Mouse (Mus musculus): ENCODE measurements at regions not wholly inside any gene's neighbourhood (a gene's known extent, or its start where the extent isn't known, plus 50 kb on each side); places are given as distances from the start of the nearest gene placed in this dataset.

DNA sequence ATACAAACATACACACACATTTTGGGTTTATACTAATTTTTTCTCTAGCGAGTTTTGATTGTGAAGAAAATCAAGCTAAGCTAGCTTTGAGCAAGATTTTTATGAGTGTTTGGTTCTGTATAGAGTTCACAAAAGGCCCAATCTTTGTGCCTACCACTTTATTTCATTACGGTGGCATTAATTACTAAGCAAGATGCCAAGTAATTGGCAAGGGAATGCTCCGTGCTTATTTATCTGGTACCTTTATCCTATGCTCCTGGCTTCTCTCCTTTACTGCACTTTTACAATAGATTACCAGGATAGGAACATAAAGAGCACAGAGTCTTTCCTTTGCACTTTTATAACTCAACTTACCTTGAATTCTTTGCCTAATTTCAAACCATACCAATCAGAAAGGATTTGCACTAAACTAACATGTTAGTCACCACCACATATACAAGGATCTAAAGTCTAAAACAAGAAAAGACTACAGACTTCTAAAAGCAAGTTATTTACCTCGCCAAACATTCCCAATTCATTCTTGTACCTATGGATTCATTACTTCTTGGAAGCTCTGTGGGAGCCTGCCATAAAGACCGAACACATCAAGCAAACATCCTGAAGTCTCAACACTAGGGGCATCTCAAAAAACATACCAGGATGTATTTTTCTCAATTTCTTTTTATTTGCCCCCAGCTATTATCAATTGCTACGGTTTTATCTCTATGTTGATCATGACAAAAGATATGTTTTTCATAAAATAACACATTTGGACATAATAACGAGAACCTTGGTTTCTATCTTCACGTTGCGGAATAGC is 537.5 kb downstream of the Prkd1 start:
- POLR2A ChIA-PET, result interaction anchor here in 1 of 4 experiments (0.6 kb wide), 1 partner anchor 36 kb away, joined by 3 read pairs; no protein-coding TSS in a partner anchor
- CTCF ChIA-PET, result no interaction called here

DNA sequence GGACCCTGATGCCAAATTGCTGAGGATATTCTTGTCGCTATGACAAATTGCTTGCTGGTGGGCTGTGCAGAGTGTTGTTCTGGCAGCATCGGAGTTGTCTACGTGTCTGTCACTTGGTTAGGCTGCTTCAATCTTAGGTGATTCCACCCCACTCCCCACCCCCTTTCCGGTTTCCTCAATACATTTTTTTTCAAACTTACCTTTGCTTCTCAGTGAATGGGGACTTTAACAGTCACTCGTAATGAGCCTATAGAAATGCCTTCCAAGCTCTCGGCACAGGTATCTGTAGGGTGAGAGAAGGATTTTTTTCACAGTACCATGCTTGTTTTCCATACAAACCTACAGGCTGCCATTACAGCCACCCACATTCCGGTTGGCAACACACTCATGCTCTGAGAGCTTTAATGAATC is 536.8 kb downstream of the Prkd1 start:
- POLR2A ChIA-PET, result no interaction called here
- CTCF ChIA-PET, result no interaction called here

DNA sequence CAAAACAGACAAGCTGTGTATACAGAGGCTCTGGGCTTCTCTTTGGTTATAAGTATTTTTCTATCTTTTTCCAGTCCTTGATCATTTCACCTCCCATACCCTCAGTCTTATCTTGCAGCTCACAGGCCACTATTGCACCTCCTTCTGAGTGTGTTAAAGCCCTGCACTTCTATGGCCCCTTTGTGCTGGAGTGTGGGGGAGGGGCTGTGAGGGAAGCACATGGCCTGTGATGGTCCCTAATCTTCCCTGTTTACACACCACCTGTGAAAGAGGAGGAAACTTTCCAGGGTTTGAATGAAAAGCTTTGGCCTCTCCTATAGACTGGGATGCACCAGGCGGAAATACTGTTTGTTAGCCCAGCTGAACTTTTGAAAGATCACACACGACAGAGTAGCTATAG is 533.0 kb downstream of the Prkd1 start:
- ChIA-PET POLR2A (interaction anchor here in 1 of 4 experiments (0.6 kb wide), 1 partner anchor 212 kb away, joined by 4 read pairs; no protein-coding TSS in a partner anchor), CTCF (no interaction called here)

DNA sequence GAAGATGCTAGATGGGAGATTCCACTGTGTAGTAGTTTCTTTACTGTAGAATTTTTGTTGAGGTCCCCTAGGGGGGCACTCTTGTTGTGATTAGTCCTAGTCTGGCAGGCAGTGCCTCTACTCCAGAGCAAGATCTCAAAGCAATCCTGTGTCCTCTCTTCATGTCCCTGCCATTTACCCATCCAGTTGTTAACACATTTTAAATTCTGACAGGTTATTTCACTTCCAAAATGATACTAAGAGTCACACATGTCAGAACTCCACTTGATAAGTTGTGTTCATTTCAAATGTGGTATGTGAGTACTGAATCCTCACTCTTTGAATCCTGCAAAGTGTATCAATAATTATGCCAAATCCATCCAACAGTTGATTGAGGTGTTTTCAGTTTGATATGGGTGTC is 530.6 kb downstream of the Prkd1 start:
- ChIA-PET POLR2A (no interaction called here), CTCF (no interaction called here)

DNA sequence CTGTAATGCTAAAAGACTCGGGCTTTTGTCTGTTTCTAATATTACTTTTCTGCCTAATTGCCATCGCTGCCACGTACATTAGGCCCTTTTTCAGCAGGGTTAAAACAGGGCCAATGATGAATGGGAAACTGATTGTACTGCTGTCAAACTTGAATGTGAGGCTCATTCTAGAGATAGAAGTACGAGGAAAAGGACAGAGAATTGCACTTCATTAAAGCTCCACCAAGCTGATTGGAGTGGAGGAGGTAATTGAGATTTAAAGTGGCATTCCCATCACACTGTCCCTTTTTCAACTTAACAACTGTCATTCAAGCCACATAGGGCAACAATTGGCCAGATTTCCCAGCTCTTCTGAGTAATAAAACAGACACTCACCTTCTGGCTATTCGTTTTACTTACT is 526.8 kb downstream of the Prkd1 start:
- CTCF ChIA-PET, result no interaction called here
- POLR2A ChIA-PET, result no interaction called here

DNA sequence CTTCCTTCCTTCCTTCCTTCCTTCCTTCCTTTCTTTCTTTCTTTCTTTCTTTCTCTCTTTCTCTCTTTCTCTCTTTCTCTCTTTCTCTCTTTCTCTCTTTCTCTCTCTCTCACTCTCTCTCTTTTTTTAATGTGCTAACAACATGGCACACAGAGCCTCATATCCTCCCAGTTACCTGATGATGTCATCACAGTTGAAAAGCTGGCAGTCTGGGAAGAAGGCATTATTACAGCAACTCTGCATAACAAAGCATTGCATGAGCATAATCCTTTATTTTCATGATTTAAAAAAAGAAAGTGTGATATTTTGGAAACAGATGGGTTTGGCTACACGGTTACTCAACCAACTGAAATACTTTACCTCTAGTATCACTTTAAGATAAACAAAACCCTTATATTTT is 525.9 kb downstream of the Prkd1 start:
- POLR2A ChIA-PET, result interaction anchor here in 1 of 4 experiments (0.7 kb wide), 1 partner anchor 243 kb away, joined by 4 read pairs; no protein-coding TSS in a partner anchor
- CTCF ChIA-PET, result no interaction called here

DNA sequence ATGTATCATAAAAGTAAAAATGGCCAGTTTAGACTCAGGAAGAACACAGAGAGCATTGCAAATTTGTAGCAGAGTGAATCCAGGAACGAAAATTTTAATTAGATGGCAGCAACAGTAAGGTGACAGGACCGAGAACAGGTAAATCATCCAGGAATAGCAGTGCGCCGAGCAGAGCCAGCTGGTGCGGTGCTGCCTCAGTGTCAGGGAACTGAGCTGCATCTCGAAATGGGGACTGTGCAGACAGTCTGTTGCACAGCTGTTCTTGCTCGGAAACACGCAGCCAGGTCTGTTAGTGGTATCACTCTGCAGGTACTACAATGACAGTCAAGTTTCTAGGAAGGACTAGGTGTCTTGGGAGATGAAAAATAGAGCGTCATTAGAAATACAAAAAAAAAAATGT is 490.8 kb downstream of the Prkd1 start:
- ChIA-PET POLR2A (no interaction called here), CTCF (no interaction called here)

DNA sequence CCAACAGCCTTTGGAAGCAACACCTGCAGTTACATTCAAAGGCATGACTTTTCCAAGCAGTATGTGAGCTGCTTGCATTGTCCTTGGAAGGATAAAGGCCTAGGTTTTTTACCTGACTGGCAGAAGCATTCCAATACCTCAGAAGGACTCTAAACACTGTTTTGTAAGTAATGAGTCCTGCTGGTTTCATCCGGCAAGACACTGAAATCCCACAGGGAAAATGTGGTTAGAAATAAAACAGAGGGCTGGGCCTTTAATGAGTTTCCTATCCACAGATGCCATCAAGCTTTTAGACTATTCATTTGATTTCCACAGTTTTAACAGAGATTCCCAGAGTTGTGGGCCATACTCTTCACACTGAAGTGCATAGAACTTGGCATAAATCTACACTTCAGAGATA is 461.6 kb downstream of the Prkd1 start:
- POLR2A ChIA-PET, result no interaction called here
- CTCF ChIA-PET, result no interaction called here

DNA sequence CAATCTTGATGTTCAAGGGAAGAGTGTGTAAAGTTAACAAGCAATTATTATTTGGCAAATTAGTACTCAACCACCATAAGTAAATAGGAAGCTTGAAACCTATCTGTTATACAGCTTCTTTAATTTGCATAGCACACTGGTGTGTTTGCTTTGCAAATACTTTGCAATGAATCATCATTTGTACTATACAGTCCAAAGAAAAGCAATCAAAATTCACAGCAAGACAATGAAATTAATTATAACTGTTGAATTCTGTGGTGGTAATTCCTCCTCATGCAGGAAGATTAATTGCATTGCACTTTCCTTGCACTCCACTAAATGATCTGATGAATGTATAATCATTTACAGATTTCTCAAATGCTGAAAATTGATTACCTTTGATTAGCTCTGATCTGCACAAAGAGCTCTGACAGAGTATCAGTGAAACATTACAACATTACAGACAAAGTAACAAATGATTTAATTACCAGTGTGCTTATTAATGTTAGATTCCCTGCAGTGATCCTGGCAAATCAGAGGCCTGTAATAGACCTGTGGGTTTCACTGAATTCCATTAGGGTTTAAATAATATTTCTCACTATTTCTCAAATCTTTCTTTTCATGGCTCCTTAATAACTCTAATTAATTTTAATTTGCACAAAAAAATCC is 457.9 kb downstream of the Prkd1 start:
- CTCF ChIA-PET, result no interaction called here
- POLR2A ChIA-PET, result no interaction called here

DNA sequence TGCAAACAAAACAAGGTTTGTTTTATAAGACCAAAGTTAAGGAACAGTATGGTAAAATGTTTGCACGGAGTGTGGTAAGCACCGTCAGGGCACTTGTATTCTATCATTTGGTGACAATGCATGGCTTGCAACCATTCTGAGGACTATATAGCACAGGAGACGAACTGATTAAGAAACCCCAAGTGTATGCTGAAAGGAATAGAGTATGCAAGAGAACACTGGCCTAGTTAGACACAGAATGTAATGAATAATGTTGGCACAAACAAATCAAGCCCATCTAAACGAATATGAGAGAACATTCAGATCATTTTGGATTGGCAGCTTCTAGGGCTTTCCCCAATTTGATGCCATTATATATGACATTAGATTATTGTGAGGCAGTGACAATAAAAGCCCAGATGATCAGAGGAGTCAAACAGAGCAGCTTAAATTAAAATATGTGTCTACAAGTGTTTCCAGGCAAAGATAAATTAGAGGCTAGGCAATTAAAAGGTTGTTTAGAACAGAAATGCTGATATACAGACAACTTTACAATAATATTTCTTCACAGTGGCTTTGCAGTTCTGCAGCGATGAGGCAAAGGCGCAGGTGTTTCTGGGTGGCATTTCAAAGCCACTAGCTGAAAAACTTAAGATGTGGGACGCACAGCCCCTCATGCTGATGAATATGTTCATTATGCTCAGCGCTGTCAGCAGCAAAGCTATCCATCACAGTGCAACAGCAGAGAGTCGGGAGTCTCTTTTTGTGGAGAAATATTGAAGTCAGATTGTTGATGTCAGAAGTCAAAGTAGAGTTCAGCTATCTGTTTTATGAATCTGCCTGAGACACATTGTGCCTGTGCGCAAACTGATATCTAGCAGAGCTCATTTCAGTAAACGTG is 456.9 kb downstream of the Prkd1 start:
- POLR2A ChIA-PET, result interaction anchor here in 1 of 4 experiments (0.6 kb wide), 1 partner anchor 675 kb away, joined by 3 read pairs; no protein-coding TSS in a partner anchor

DNA sequence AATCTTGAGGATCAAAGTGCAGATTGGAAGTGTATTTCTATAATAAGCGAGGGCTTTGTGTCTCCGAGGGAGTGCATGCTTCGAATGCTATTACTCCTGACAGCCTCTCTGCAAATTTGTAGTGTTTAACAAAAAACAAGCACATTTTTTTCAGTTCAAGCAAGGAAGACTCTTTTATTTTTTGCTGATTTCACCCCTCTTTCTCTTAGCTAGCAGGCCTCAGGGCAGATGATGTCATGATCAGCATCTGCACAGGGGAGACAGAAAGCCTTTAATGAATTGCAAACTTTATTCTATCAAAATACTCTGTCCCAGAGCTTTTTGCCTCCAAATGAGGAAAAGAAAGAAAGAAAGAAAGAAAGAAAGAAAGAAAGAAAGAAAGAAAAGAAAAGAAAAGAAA is 455.4 kb downstream of the Prkd1 start:
- ChIA-PET CTCF (no interaction called here), POLR2A (no interaction called here)

More for the DNA sequence above, 456.9 kb downstream of the Prkd1 start:
- CTCF ChIA-PET, result no interaction called here

DNA sequence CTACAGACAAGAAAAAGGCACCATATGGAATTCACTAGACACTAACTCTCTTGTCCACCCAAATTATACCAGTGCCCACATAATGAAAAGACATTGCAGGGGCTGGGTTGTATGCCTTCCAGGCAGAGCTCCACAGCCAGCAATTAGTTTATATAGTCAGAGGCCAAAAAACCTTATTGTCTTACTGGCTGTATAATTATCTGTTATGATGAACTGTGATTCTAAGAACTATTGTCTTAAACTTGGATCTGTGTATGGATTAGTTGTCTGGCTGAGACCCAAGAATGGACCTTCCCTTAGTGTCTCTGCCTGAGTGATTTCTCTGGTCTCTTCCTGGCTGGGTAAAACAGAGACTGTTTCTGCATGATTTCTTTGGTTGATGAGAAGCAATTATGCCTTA is 454.2 kb downstream of the Prkd1 start:
- ChIA-PET POLR2A (no interaction called here), CTCF (no interaction called here)

DNA sequence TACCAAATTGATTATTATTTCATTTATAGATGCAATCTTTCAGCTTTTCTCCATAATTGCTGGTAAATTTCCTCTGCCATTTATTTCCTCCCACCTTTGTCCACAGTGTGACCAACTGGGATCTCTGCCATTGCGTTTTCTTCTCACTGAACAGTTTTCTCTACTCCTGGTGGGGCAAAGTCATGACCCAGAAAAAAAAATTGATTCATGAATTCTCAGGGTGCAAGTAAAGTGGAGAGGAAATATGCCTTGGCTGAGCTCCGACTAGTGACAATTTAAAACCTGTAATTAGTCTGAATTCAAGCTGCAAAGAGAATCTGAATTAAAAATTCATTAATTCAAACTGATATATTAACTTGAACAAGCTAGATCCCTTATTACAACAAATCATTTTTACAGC is 452.6 kb downstream of the Prkd1 start:
- CTCF ChIA-PET, result no interaction called here
- POLR2A ChIA-PET, result no interaction called here

DNA sequence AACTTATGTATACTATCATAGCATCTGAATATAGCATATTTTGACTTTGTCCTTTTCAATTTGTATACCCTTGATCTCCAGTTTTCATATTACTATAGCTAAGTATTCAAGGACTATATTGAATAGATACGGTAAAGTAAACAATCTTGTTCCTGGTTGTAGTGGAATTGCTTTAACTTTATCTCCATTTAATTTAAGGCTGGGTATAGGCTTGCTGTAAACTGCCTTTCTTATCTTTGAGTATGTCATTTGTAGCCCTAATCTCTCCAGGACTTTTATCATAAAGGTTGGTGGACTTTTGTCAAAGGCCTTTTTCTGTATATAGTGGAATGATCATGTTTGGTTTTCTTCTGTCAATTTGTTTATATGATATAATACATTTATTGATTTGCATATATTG is 407.8 kb downstream of the Prkd1 start:
- ChIA-PET POLR2A (no interaction called here), CTCF (no interaction called here)

DNA sequence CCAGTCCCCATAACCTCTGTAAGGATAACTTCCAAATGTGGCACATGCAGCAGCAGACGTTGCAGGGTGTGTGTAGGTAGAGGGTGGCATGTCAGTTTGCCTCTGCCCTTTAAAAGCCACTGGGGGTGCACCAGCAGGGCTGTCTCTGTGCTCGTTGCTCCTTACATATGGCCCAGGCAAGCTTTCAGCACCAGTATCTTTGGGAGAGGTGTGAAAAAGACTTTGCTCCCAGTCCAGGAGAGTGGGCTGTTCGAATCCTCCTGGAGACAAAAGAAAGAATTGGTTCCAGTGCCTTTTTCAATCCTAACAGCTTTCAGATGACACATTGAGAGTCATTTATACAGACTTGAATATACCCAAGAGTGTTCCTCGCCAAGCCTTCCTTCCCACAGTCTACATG is 390.0 kb downstream of the Prkd1 start:
- CTCF ChIA-PET, result no interaction called here

DNA sequence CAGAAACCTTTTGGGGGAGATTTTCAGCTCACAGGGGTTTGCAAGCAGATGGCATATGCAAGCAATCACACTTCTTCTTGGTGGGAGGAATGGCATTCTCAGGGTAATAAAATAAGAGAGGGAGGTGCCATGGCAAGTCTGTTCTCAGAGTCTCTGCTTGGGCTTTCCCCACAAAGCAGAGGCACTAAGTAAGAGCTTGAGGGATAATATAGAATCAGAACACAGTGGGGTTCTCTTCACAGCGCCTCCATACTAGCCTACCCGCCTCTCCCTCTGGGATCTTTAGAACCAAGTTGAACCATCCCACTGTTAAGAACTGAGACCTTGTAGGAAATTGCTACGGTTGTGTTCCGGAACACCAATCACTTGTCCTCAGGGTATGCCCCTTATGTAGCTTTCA is 387.8 kb downstream of the Prkd1 start:
- POLR2A ChIA-PET, result no interaction called here
- CTCF ChIA-PET, result interaction anchor here in 1 of 4 experiments (0.6 kb wide), 1 partner anchor 327 kb away, joined by 3 read pairs; no protein-coding TSS in a partner anchor

More for the DNA sequence above, 390.0 kb downstream of the Prkd1 start:
- POLR2A ChIA-PET, result no interaction called here

DNA sequence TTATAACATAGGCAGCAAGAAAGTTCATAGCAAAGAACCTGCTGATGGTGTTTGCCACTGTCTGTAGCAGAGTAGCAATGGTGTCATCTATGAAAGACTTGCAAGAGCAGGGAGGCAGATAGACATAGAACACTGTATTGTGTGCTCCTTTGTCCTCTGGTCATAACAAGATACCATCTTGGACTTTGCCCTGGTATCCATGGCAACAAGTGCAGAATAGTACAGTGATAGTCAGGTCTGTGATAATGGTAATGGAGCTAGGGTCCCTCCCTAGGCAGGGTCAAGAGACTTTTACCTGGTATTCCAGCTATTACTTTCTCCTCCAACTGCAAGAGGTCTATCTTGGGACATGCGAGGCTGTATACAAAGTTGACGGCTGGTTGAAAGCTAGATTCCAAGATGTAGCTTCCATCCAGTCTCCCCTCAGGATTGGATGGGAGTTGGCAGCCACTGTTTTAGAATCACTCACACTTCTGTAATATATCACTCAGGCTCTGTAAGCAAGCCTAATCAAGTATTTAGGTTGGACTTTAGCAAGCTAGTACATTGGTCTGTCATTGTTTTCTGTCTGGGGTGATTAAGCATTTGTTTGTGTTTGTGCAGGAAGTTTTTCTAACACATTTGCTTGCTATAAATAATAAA is 375.5 kb downstream of the Prkd1 start:
- ChIA-PET POLR2A (no interaction called here), CTCF (interaction anchor here in 2 of 4 experiments (0.5 to 0.7 kb wide), 2 partner anchors 413 to 891 kb away, joined by 3 to 4 read pairs; partner anchors contain the start of gene Foxg1 (in 1 of the 2))

DNA sequence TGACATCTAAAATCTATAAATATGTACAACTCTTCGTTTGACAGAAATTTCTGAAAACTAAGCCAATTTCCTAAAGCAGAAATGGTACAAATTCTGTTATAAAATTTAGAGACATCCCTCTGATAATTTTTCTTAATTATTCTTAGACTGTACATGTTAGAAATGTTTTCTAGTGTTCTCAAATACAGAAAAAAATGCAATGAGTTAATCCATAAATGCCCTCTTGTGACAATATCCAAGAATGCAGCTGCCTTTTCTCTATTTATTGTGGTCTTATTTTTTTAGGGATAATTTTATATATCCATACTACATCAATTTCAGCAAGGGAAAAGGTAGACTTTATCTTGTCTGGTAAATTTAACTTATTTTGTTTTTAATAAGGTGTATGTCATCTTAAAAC is 367.3 kb downstream of the Prkd1 start:
- CTCF ChIA-PET, result no interaction called here
- POLR2A ChIA-PET, result no interaction called here

All from embryonic stem cell, embryonic (primary cell).